Mouse (Mus musculus): ENCODE results near the gene Zfp541. TPM values are rescaled to one million over a fixed set of nuclear protein-coding genes. Genes with fewer than 3 reads are reported as not detected.

The Zfp541 gene
- polyA plus RNA-seq, 1 experiment from 2014 or later: 0.01 TPM

DNA sequence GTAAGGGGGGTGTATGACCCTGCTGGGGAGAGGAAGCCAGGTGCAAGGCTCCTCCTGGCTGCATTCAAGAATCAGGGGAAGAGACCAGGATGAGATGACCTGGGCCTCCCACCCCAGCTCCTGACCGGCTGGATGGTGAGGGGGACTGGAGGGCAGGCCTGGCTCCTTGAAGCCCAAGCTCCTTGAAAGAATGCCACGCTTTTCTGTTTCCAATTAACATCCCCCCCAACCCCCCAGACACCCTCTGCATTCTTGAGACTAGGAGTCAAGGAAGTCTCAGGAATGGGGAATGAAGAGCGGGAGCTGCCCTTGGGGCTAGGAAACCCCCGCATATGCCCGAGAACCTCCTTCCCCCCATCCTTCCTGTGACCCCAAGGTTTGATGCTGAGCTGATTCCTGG lies 17.1 kb upstream of the Zfp541 start:
- no peak for DNase-seq (ENCODE audit: low read depth, low spot score)
- POLR2A ChIA-PET: interaction anchor here (0.7 to 1.2 kb wide), 3 partner anchors 8 to 53 kb away, joined by 6 to 9 read pairs (median 6); no protein-coding TSS in a partner anchor
- TF ChIP-seq CTCF (IDR thresholded peaks at IDR 0.05): no peak
- in situ Hi-C loops (cut with MboI; ENCODE audit: low pct_unique_long_range_greater_than_20kb): no loop called here
- no peak for ATAC-seq
- H3K27me3 ChIP-seq: no peaks in the 10 kb centered on the region
- CTCF ChIA-PET: interaction anchor here (1.0 to 2.5 kb wide), 3 partner anchors 9 to 62 kb away, joined by 3 to 8 read pairs (median 4); no protein-coding TSS in a partner anchor

DNA sequence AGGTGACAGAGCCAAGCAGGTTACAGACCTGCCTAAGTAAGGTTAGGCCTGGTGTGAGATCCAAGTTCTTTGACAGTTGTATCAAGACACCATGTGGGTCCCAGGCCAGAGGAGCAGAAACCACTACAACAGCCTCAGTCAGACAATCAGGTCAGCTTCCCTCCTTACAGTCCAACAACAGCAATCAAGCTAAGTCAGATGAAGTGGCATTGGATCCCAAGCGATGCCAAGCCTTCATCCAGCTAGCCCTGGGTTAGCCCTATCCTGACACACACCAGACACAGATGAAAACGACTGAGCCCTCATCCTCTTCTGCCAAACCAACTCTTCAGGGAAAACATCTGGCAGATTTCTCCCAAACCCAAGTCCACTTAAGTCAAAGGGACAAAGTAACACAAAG lies 16.1 kb upstream of the Zfp541 start:
- no peak for TF ChIP-seq CTCF (IDR thresholded peaks at IDR 0.05)
- CTCF ChIA-PET: interaction anchor here (2.5 kb wide), 1 partner anchor 63 kb away, joined by 8 read pairs; no protein-coding TSS in a partner anchor
- no peaks in the 10 kb centered on the region for H3K27me3 ChIP-seq
- ATAC-seq: no peak
- POLR2A ChIA-PET: no interaction called here
- DNase-seq (ENCODE audit: low read depth, low spot score): no peak
- in situ Hi-C loops (cut with MboI; ENCODE audit: low pct_unique_long_range_greater_than_20kb): loop anchor here (5.0 kb wide), 1 partner anchor 63 kb away; no protein-coding TSS in a partner anchor

DNA sequence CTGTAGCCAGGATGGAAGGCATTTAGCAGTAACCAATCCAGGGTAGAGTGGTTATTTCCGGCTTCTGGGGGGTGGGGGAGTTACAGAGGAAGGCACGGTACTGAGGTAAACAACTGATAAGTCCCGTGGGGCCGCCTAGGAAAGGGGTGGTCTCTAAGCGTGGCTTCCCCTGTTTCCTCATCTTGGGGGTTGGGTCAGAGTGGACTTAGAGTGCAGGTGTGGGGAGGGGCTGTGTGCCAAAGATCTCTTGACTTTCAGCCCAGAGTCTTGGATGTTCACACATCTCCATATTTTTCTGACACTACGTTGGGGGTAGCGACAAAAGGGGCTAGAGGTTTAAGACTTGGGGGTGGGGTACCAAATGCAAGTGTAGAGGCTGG lies 15.5 kb upstream of the Zfp541 start:
- ATAC-seq: no peak
- no peak for DNase-seq (ENCODE audit: low read depth, low spot score)
- ChIA-PET POLR2A (interaction anchor here (1.2 to 1.4 kb wide), 2 partner anchors 13 to 71 kb away, joined by 3 to 4 read pairs; no protein-coding TSS in a partner anchor), CTCF (interaction anchor here (2.5 kb wide), 1 partner anchor 64 kb away, joined by 8 read pairs; no protein-coding TSS in a partner anchor)
- no peaks in the 10 kb centered on the region for H3K27me3 ChIP-seq
- in situ Hi-C loops (cut with MboI; ENCODE audit: low pct_unique_long_range_greater_than_20kb): loop anchor here (5.0 kb wide), 1 partner anchor 64 kb away; no protein-coding TSS in a partner anchor
- no peak for TF ChIP-seq CTCF (IDR thresholded peaks at IDR 0.05)

DNA sequence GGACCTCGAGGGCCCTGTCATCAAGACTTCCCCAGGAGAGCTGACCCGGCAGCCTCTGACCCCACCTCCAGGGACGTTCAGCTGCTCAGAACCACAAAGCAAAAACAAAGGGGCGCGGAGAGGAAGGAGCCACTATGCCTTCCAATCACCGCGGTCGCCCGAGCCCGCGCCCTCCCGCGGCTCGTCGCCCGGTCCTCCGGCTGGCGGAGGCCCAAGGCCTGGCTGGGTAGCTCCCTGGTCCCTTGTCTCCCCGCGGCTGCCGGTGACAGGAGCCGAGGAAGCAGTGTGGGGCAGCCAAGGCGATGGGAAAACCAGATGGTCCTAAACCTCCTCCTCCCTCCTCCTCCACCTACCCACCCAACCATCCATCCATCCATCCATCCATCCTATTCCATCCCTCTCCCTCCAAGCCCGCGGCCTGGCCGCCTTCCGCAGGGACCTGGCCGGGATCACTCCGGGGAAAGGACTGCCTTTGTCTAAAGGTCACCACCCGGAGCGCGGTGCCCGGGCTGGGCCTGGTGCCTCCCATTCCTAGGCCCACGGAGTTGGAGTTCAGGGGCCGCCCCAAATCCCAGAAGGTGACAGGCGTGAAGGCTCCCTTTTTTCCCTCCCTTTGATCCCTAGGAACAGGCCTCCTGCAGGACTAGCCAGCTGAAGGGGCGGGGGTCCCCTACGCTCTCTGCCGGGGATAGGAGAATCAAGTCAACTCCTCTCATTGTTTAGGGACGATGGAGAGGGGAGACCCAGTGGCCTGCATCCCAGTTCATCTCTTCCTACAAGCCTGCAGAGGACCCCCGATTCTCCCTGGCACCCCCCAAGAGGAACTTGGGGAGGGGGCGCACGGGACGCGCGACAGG lies 14.9 kb upstream of the Zfp541 start:
- ChIA-PET CTCF (interaction anchor here (2.5 kb wide), 1 partner anchor 64 kb away, joined by 8 read pairs; no protein-coding TSS in a partner anchor), POLR2A (interaction anchor here (0.7 to 1.4 kb wide), 6 partner anchors 13 to 738 kb away, joined by 3 to 5 read pairs (median 3); no protein-coding TSS in a partner anchor)
- ATAC-seq (peak; percentile 4), DNase-seq (ENCODE audit: low read depth, low spot score) (no peak)
- no peaks in the 10 kb centered on the region for H3K27me3 ChIP-seq
- no peak for TF ChIP-seq CTCF (IDR thresholded peaks at IDR 0.05)
- in situ Hi-C loops (cut with MboI; ENCODE audit: low pct_unique_long_range_greater_than_20kb): loop anchor here (5.0 kb wide), 1 partner anchor 64 kb away; no protein-coding TSS in a partner anchor

DNA sequence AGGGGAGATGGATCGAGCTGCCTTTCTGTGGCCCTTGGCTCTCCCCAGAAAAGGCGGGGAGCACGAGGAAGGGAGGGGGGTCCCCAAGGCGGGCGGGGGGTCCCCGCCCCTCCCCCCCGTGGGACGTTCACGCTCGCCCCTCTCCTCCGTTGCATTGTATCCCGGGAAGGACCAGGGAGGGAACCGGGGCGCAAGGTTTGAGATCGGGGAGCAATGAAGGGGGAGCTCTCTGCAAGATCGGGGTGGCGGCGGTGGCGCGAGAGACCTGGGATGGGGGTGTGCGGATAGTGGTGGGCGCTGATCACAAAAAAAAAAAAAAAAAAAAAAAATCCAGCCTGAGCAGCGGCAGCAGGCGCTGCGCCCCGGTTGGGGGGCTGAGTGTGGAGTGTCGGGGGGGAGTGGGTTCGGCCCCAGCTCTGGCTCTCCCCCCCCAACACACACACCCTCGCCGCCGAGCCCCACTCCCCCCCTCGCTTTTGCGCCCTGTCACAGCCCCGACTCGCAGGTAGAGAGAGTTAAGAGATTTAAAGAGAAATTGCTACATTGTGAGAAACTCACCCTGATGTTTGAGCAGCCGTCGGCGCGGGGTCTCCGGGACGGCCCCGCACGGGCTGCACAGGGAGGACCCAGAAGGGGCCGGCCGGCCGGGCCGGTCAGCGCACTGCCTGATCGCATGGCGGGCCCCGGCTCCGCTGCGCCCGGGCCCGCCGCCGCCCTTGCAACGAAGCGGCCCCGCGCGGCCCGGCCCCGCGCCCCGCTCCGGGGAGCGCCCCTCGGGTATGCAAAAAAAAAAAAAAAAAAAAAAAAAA lies 14.1 kb upstream of the Zfp541 start, which contains the start of gene Bicra:
TSS of gene Bicra (minus strand) at position 584 of the 809 bp plus-strand sequence.
- ChIA-PET POLR2A (interaction anchor here (0.7 to 1.4 kb wide), 6 partner anchors 14 to 737 kb away, joined by 3 to 5 read pairs (median 3); no protein-coding TSS in a partner anchor), CTCF (interaction anchor here (1.1 to 5.6 kb wide), 2 partner anchors 63 to 74 kb away, joined by 4 to 84 read pairs; no protein-coding TSS in a partner anchor)
- DNase-seq (ENCODE audit: low read depth, low spot score): no peak
- no peak for ATAC-seq
- in situ Hi-C loops (cut with MboI; ENCODE audit: low pct_unique_long_range_greater_than_20kb): loop anchor here (5.0 kb wide), 1 partner anchor 65 kb away; no protein-coding TSS in a partner anchor
- H3K27me3 ChIP-seq: no peaks in the 10 kb centered on the region
- TF ChIP-seq CTCF (IDR thresholded peaks at IDR 0.05): no peak

DNA sequence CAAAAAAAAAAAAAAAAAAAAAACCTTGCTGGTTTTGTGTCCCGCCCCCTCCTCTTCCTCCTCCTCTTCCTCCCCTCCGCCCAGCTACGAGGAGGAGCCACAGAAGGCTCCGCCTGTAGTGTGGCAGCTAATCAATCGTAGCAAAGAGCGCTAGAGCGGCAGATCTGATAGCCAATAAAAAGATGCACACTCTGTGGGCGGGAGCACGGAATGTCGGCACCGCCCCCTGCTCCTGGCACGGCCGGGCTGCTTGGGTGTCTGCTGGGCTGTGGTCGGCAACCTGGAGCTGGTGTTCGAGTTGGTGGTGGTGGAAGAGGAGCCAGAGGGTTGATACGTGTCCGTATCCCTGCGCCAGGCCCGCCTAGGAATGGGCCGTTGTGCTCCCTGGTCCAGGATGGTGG lies 13.4 kb upstream of the Zfp541 start:
- TF ChIP-seq CTCF (IDR thresholded peaks at IDR 0.05): no peak
- POLR2A ChIA-PET: interaction anchor here (1.0 to 1.4 kb wide), 2 partner anchors 48 to 60 kb away, joined by 3 read pairs; no protein-coding TSS in a partner anchor
- CTCF ChIA-PET: interaction anchor here (1.1 to 5.6 kb wide), 2 partner anchors 64 to 74 kb away, joined by 4 to 84 read pairs; no protein-coding TSS in a partner anchor
- in situ Hi-C loops (cut with MboI; ENCODE audit: low pct_unique_long_range_greater_than_20kb): loop anchor here (5.0 kb wide), 1 partner anchor 66 kb away; no protein-coding TSS in a partner anchor
- ATAC-seq (peak; percentile 89), DNase-seq (ENCODE audit: low read depth, low spot score) (peak; percentile 96)
- H3K27me3 ChIP-seq: no peaks in the 10 kb centered on the region

DNA sequence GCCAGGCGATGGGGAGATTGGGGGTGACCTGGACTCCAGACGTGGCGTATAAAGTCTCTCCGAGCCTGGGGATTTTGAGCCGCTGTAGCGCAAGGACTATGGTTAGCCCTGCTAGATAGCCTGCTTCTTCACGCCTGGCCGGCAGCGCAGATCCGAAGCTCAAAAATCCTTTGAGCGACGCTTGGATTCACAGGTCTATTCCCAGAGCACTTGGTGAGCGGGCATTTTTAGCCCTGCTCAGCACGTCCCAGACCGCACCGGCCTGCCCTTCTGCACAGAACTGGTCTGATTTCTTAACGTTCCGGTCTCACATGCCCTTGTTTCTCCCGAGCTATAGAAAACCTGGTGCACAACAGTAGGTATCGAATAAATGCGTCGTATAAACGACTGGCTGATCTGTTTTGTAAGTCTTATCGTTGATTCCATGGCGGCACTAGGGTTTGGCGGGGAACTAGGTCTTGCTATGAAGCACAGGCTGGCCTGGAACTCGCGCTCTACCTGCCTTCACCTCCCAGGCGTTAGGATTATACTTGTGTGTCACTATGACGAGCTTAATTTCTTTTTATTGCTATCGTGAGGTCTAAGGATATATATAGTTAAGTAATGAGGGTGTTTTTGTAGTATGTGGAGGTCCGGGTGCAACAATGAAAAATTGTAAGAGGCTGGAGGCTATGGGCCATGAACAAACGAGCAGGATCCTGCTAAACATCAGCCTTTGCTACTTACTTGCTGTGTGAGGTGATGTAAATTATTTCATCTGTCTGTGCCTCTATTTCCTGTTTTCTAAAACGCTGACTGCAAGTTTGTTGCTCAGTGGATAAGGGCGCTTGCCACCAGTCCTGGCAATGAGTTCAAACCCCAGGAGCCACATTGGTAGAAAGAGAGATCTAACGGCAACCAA lies 12.7 kb upstream of the Zfp541 start:
- no peak for TF ChIP-seq CTCF (IDR thresholded peaks at IDR 0.05)
- H3K27me3 ChIP-seq: no peaks in the 10 kb centered on the region
- ATAC-seq (peak; percentile 5), DNase-seq (ENCODE audit: low read depth, low spot score) (no peak)
- in situ Hi-C loops (cut with MboI; ENCODE audit: low pct_unique_long_range_greater_than_20kb): loop anchor here (5.0 kb wide), 1 partner anchor 67 kb away; no protein-coding TSS in a partner anchor
- CTCF ChIA-PET: interaction anchor here (1.1 to 5.6 kb wide), 2 partner anchors 65 to 75 kb away, joined by 4 to 84 read pairs; no protein-coding TSS in a partner anchor
- POLR2A ChIA-PET: interaction anchor here (1.0 kb wide), 1 partner anchor 61 kb away, joined by 3 read pairs; no protein-coding TSS in a partner anchor

DNA sequence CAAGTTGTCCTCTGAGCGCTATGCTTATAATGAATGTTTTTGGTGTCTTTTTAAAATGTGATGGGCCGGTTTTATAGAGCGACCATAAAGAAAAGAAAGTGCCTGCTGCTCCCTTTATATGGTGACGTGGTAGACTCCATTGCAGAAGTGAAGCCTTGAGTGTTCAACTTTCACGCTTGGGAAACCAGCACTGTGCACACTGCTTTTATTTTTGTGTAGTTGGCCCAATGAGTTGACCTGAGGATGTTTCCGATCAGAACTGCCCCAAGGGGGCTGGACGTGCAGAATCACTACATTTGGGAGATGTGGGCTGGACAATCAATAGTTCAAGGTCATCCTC lies 12.1 kb upstream of the Zfp541 start:
- no peak for DNase-seq (ENCODE audit: low read depth, low spot score)
- TF ChIP-seq CTCF (IDR thresholded peaks at IDR 0.05): no peak
- POLR2A ChIA-PET: no interaction called here
- ATAC-seq: no peak
- in situ Hi-C loops (cut with MboI; ENCODE audit: low pct_unique_long_range_greater_than_20kb): loop anchor here (5.0 kb wide), 1 partner anchor 67 kb away; no protein-coding TSS in a partner anchor
- CTCF ChIA-PET: interaction anchor here (5.6 kb wide), 1 partner anchor 65 kb away, joined by 84 read pairs; no protein-coding TSS in a partner anchor
- no peaks in the 10 kb centered on the region for H3K27me3 ChIP-seq

DNA sequence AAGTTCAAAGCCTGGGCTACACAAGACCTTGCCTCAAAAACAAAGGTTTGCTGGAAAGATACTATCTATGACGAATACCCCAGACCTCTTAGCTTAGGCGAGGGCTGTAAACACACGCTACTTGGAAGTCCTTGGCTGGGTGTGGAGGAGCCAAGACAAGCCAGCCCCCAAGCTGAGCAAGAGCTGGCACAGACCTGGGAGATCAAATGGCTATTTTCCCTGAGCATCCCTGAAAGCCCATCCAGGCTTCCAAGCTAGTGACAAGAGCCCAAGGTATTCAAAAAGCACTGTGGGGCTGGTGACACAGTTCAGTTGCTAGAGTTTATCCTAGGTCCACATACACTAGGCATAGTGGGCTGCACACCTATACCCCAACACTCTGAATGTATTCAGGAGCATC lies 11.0 kb upstream of the Zfp541 start:
- no peak for ATAC-seq
- no peak for TF ChIP-seq CTCF (IDR thresholded peaks at IDR 0.05)
- no peaks in the 10 kb centered on the region for H3K27me3 ChIP-seq
- no peak for DNase-seq (ENCODE audit: low read depth, low spot score)
- POLR2A ChIA-PET: no interaction called here
- CTCF ChIA-PET: interaction anchor here (1.4 to 5.6 kb wide), 5 partner anchors 8 to 119 kb away, joined by 3 to 84 read pairs (median 7); no protein-coding TSS in a partner anchor
- in situ Hi-C loops (cut with MboI; ENCODE audit: low pct_unique_long_range_greater_than_20kb): no loop called here

All from Patski (cell line).